Mouse (Mus musculus) midbrain, embryonic 13.5 days (tissue): ENCODE data around the gene Il7r. TPM values are rescaled to one million over a fixed set of nuclear protein-coding genes. Genes with fewer than 3 reads are reported as not detected.

Source experiments
- ATAC-seq: fragments of 200-750 bp; cut with Nextera tagmentation; 2 replicates; pipeline ENCODE4 v1.8.0; 2017; ENCODE audit warnings: mild to moderate bottlenecking, moderate TSS enrichment, moderate library complexity
- H3K27ac ChIP-seq: fragments of 300-500 bp; sonication (generic); 2 replicates; pipeline ENCODE4 v1.5.1; 2015; ENCODE audit warnings: inconsistent platforms, mild to moderate bottlenecking, moderate library complexity
- H3K27me3 ChIP-seq: fragments of 300-500 bp; sonication (generic); 2 replicates; pipeline ENCODE4 v1.6.1; 2015; ENCODE audit warnings: mild to moderate bottlenecking, inconsistent platforms
- H3K36me3 ChIP-seq: fragments of 300-500 bp; sonication (generic); 2 replicates; pipeline ENCODE4 v1.6.1; 2015; ENCODE audit warnings: mild to moderate bottlenecking, inconsistent platforms
- H3K4me1 ChIP-seq: fragments of 300-500 bp; sonication (generic); replicated peaks from 2 replicates; pipeline ENCODE4 v1.6.1; 2015; ENCODE audit warnings: inconsistent platforms
- H3K4me2 ChIP-seq: fragments of 300-500 bp; sonication (generic); replicated peaks from 2 replicates; pipeline ENCODE4 v1.6.1; 2015; ENCODE audit warnings: moderate library complexity, mild to moderate bottlenecking, inconsistent platforms
- H3K4me3 ChIP-seq: fragments of 300-500 bp; sonication (generic); replicated peaks from 2 replicates; pipeline ENCODE4 v1.5.1; 2015; ENCODE audit warnings: mild to moderate bottlenecking, inconsistent platforms
- H3K9ac ChIP-seq: fragments of 300-500 bp; sonication (generic); replicated peaks from 2 replicates; pipeline ENCODE4 v1.6.1; 2015; ENCODE audit warnings: mild to moderate bottlenecking, inconsistent platforms
- H3K9me3 ChIP-seq: fragments of 300-500 bp; sonication (generic); 2 replicates; pipeline ENCODE4 v1.6.1; 2016; ENCODE audit warnings: mild to moderate bottlenecking, inconsistent platforms
- WGBS: fragments of 180-500 bp; shearing (Covaris S2); methylation state at CpG from one replicate; pipeline ENCODE4 v1.1.7; 2015; 5-methylcytosine and 5-hydroxymethylcytosine counted together
- polyA plus RNA-seq: library from polyadenylated mRNA; unstranded; fragments of >200 nt; fragmentation: Nextera tagmentation; extraction: Ambion mirVana; gene quantifications from 2 replicates; pipeline ENCODE4 v1.2.1, GENCODE M21; 2015

Il7r gene
- polyA plus RNA-seq, 1 experiment from 2014 or later: 0.07 TPM

DNA sequence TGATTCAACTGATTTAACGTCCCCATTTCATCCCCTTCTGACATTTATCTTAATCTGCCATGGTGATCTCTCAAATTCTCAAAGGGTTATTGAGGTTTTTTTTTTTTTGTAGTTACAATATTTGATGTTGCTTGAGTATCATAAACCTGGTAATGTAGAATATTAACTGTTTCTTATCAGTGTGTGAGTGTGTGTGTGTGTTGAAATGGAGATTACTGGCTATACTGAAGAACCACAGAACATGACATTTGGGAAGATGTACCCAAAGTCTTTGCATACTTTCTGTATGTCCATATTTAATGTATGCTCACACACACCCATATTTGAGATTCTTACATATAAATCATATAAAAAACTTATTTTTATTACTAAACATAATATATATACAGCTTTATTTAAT, 65.9 kb downstream of the Il7r start:
- ATAC-seq: no peak
- H3K27me3 ChIP-seq: no peaks in the 10 kb centered on the region
- H3K9me3 ChIP-seq: peaks cover 3% of the 10 kb centered on the region; the same call in 1 of the 2 replicates
- H3K27ac ChIP-seq: no peak overlapping the region
- WGBS: 55% methylated on average over 1 of the region's 1 CpGs
- no peak overlapping the region for H3K4me3 ChIP-seq
- H3K4me1 ChIP-seq: no peaks in the 10 kb centered on the region
- H3K4me2 ChIP-seq: no peak overlapping the region
- no peaks in the 10 kb centered on the region for H3K36me3 ChIP-seq
- no peak overlapping the region for H3K9ac ChIP-seq

- H3K9me3 ChIP-seq: no peaks in the 10 kb centered on the region
- H3K27me3 ChIP-seq: no peaks in the 10 kb centered on the region
- H3K27ac ChIP-seq: no peak overlapping the region
- H3K4me3 ChIP-seq: no peak overlapping the region
- no peak overlapping the region for H3K9ac ChIP-seq
- no peaks in the 10 kb centered on the region for H3K4me1 ChIP-seq
- 74% methylated on average over 7 of the region's 7 CpGs for WGBS
- no peak overlapping the region for H3K4me2 ChIP-seq
- no peaks in the 10 kb centered on the region for H3K36me3 ChIP-seq
- ATAC-seq: no peak
These were observed 66.4 kb downstream of the Il7r start for GRCm38 (mm10) chr15:9463521-9464027.

Other genes with a start within 250 kb of the Il7r start
- gene Ugt3a2, start 194.6 kb downstream of the Il7r start, polyA plus RNA-seq: not detected in 2 replicates
- gene Capsl, start 94.1 kb downstream of the Il7r start, polyA plus RNA-seq: 0.81 and 2.3 TPM in 2 replicates
- 0.79 and 1.0 TPM in 2 replicates for gene Spef2, start 218.7 kb upstream of the Il7r start, polyA plus RNA-seq